8 mouse cellular contexts compared by ENCODE assay signal in genomic region chr9:99568347-99569070, GRCm38 (mm10). TPM values are rescaled to one million over a fixed set of nuclear protein-coding genes. Genes with fewer than 3 reads are reported as not detected.
DNase-seq lines count a peak whose midpoint lies in the region; ATAC-seq lines count a peak whose summit lies in the region.

Gene Armc8, minus strand, starts transcription at chr9:99568899.

- H3K4me2 ChIP-seq in hindbrain, embryonic 13.5 days = peak within 1 kb of the TSS; percentile 92

- H3K36me3 ChIP-seq in hindbrain, embryonic 13.5 days = no peaks in the 10 kb centered on the region

- H3K4me1 ChIP-seq in hindbrain, embryonic 13.5 days (replicated peaks) = peaks cover 22% of the 10 kb centered on the region

- peaks cover 13% of the 10 kb centered on the region; the same call in 1 of the 2 replicates for H3K27me3 ChIP-seq in hindbrain, embryonic 13.5 days

- DNase-seq in NIH3T3 (ENCODE audit: low read depth) = peak; percentile 93
- peak; percentile 95 to 96 for DNase-seq in cerebellum, postnatal 10 days
- peak; percentile 84 to 88 for DNase-seq in frontal cortex, postnatal 14 days (ENCODE audit: low spot score in 2 of 2)
- DNase-seq in layer of hippocampus, postnatal 25 days (ENCODE audit: extremely low spot score in 1 of 2, low spot score in 1 of 2) = peak; percentile 79 to 92
- DNase-seq in lung, postnatal 25 days (ENCODE audit: low spot score) = peak; percentile 91
- DNase-seq in retina, embryonic 14.5 days (ENCODE audit: low spot score) = peak; percentile 95
- DNase-seq in thymus, postnatal 4 days = peak; percentile 96

- under 1% methylated on average over 61 of the region's 70 CpGs for WGBS in hindbrain, embryonic 13.5 days

- H3K4me3 ChIP-seq in hindbrain, embryonic 13.5 days = peak within 1 kb of the TSS; percentile 97

- H3K27ac ChIP-seq in hindbrain, embryonic 13.5 days = peak within 1 kb of the TSS; percentile 97

- H3K9me3 ChIP-seq in hindbrain, embryonic 13.5 days = no peaks in the 10 kb centered on the region

- peak; percentile 94 for ATAC-seq in hindbrain, embryonic 13.5 days (ENCODE audit: low FRiP score)

- peak within 1 kb of the TSS; percentile 92 for H3K9ac ChIP-seq in hindbrain, embryonic 13.5 days

RNA-seq across cellular contexts. Expression of gene Armc8, which starts in this region (rescaled TPM):
- polyA plus RNA-seq in hindbrain, embryonic 13.5 days (2015; fragmentation: Nextera tagmentation; extraction: Ambion mirVana) = 63.7 and 68.9 TPM in 2 replicates
- total RNA-seq in layer of hippocampus, postnatal 25 days (2021) = 10 to 100 TPM; 50.8 to 57.2 TPM

Comparison
In these comparisons a context has a peak if more than half of its experiments do, and no peak if none do; other contexts are left out.
1. Peak in every context shown above with its lines: DNase-seq, ATAC-seq, H3K4me3 ChIP-seq and H3K27ac ChIP-seq.